Comparison of ENCODE assay signal across 8 mouse cellular contexts in genomic region chr11:97415712-97416636, GRCm38 (mm10). TPM values are rescaled to one million over a fixed set of nuclear protein-coding genes. Genes with fewer than 3 reads are reported as not detected.
A peak's percentile ranks its signal among the peaks of the same experiment; 100 is the strongest.
DNase-seq lines count a peak whose midpoint lies in the region; ATAC-seq and TF ChIP-seq lines count a peak whose summit lies in the region.

No protein-coding gene starts in this region.

- TF ChIP-seq CTCF in cerebellum, adult 2 months (IDR thresholded peaks at IDR 0.05; ENCODE audit: borderline replicate concordance, insufficient read depth, low read depth, low read length) = no peak

- TF ChIP-seq POLR2A in cerebellum, adult 2 months (IDR thresholded peaks at IDR 0.05; ENCODE audit: borderline replicate concordance, insufficient read depth, low read length) = no peak

- H3K4me2 ChIP-seq in forebrain, embryonic 13.5 days = peak overlapping the region; percentile 68
- peak overlapping the region; percentile 87 for H3K4me2 ChIP-seq in hindbrain, embryonic 11.5 days (replicated peaks; ENCODE audit: low read depth, low read length)
- H3K4me2 ChIP-seq in liver, embryonic 12.5 days = peak overlapping the region; percentile 97
- peak overlapping the region; percentile 82 for H3K4me2 ChIP-seq in neural tube, embryonic 12.5 days (replicated peaks)

- ATAC-seq in cerebellum, adult (ENCODE audit: insufficient number of reproducible peaks, low FRiP score, low TSS enrichment) = no peak
- ATAC-seq in forebrain, embryonic 13.5 days = peak; percentile 42
- ATAC-seq in hindbrain, embryonic 11.5 days (ENCODE audit: low FRiP score) = peak; percentile 63; the same call in 1 of the 2 replicates
- ATAC-seq in liver, embryonic 12.5 days = peak; percentile 59
- ATAC-seq in neural tube, embryonic 12.5 days (ENCODE audit: low FRiP score, low read depth) = peak; percentile 43

- no peaks in the 10 kb centered on the region for H3K27me3 ChIP-seq in cerebellum, adult 2 months (ENCODE audit: control insufficient read depth, insufficient read depth, low read length)
- H3K27me3 ChIP-seq in forebrain, embryonic 13.5 days = peaks cover 16% of the 10 kb centered on the region
- H3K27me3 ChIP-seq in hindbrain, embryonic 11.5 days (ENCODE audit: control insufficient read depth, insufficient read depth, low read length) = peaks cover 4% of the 10 kb centered on the region; the same call in 1 of the 2 replicates
- H3K27me3 ChIP-seq in liver, embryonic 12.5 days (replicated peaks) = no peaks in the 10 kb centered on the region
- peaks cover 5% of the 10 kb centered on the region; the same call in 1 of the 2 replicates for H3K27me3 ChIP-seq in neural tube, embryonic 12.5 days (replicated peaks)

- 11% methylated on average over 49 of the region's 49 CpGs for WGBS in cerebellum, adult 2 months
- WGBS in forebrain, embryonic 13.5 days = 3% methylated on average over 49 of the region's 49 CpGs
- WGBS in hindbrain, embryonic 11.5 days = 3% methylated on average over 34 of the region's 49 CpGs
- 2% methylated on average over 48 of the region's 49 CpGs for WGBS in liver, embryonic 12.5 days (ENCODE audit: insufficient replicate concordance)
- WGBS in neural tube, embryonic 12.5 days = 2% methylated on average over 49 of the region's 49 CpGs

- H3K36me3 ChIP-seq in forebrain, embryonic 13.5 days (ENCODE audit: poor library complexity, severe bottlenecking) = no peaks in the 10 kb centered on the region
- no peaks in the 10 kb centered on the region for H3K36me3 ChIP-seq in hindbrain, embryonic 11.5 days (ENCODE audit: control insufficient read depth, insufficient read depth, low read length)
- no peaks in the 10 kb centered on the region for H3K36me3 ChIP-seq in liver, embryonic 12.5 days
- no peaks in the 10 kb centered on the region for H3K36me3 ChIP-seq in neural tube, embryonic 12.5 days

- H3K4me3 ChIP-seq in cerebellum, adult 2 months (replicated peaks; ENCODE audit: insufficient read depth, low read depth, low read length) = peak overlapping the region; percentile 40
- peak overlapping the region; percentile 42 for H3K4me3 ChIP-seq in forebrain, embryonic 13.5 days
- peak overlapping the region; percentile 53 for H3K4me3 ChIP-seq in hindbrain, embryonic 11.5 days (ENCODE audit: low read depth, low read length)
- H3K4me3 ChIP-seq in liver, embryonic 12.5 days = peak overlapping the region; percentile 79
- H3K4me3 ChIP-seq in neural tube, embryonic 12.5 days = peak overlapping the region; percentile 47

- DNase-seq in cerebellum, adult 2 months = peak in 1 of 2 experiments; percentile 37
- DNase-seq in Muller cell, postnatal 12 days (ENCODE audit: inconsistent ontology term) = peak; percentile 82
- DNase-seq in hindbrain, embryonic 11.5 days (ENCODE audit: low spot score) = peak; percentile 48
- no peak for DNase-seq in right cerebral cortex, adult 18-20 months

- H3K27ac ChIP-seq in cerebellum, adult 2 months (ENCODE audit: insufficient read depth, low read length) = peak overlapping the region; percentile 79
- no peak overlapping the region for H3K27ac ChIP-seq in forebrain, embryonic 13.5 days
- H3K27ac ChIP-seq in hindbrain, embryonic 11.5 days (ENCODE audit: low read depth, low read length) = peak overlapping the region; percentile 45; the same call in 1 of the 2 replicates
- peak overlapping the region; percentile 82 for H3K27ac ChIP-seq in liver, embryonic 12.5 days
- no peak overlapping the region for H3K27ac ChIP-seq in neural tube, embryonic 12.5 days

- peaks cover 13% of the 10 kb centered on the region; the same call in 1 of the 2 replicates for H3K4me1 ChIP-seq in cerebellum, adult 2 months (ENCODE audit: control insufficient read depth, insufficient read depth, low read length)
- H3K4me1 ChIP-seq in forebrain, embryonic 13.5 days = peaks cover 20% of the 10 kb centered on the region
- H3K4me1 ChIP-seq in hindbrain, embryonic 11.5 days (replicated peaks; ENCODE audit: control insufficient read depth, insufficient read depth, low read length) = peaks cover 6% of the 10 kb centered on the region; the same call in 1 of the 2 replicates
- peaks cover 58% of the 10 kb centered on the region for H3K4me1 ChIP-seq in liver, embryonic 12.5 days
- H3K4me1 ChIP-seq in neural tube, embryonic 12.5 days = peaks cover 17% of the 10 kb centered on the region

- H3K9ac ChIP-seq in forebrain, embryonic 13.5 days = peak overlapping the region; percentile 49
- H3K9ac ChIP-seq in hindbrain, embryonic 11.5 days (ENCODE audit: low read depth, low read length) = peak overlapping the region; percentile 65
- H3K9ac ChIP-seq in liver, embryonic 12.5 days = peak overlapping the region; percentile 87
- peak overlapping the region; percentile 60 for H3K9ac ChIP-seq in neural tube, embryonic 12.5 days

- H3K9me3 ChIP-seq in forebrain, embryonic 13.5 days (replicated peaks) = no peaks in the 10 kb centered on the region
- H3K9me3 ChIP-seq in hindbrain, embryonic 11.5 days (ENCODE audit: control insufficient read depth, low read length) = no peaks in the 10 kb centered on the region
- H3K9me3 ChIP-seq in liver, embryonic 12.5 days (replicated peaks) = no peaks in the 10 kb centered on the region
- H3K9me3 ChIP-seq in neural tube, embryonic 12.5 days = no peaks in the 10 kb centered on the region

RNA-seq across cellular contexts. Expression of gene Arhgap23, which starts 0.6 kb away (rescaled TPM):
- polyA plus RNA-seq in cerebellum, adult 2 months (2012; rRNA removed) = 68.9 and 77.2 TPM in 2 replicates
- polyA plus RNA-seq in forebrain, embryonic 13.5 days (2015; fragmentation: Nextera tagmentation; extraction: Ambion mirVana) = 3.6 and 4.4 TPM in 2 replicates
- polyA plus RNA-seq in hindbrain, embryonic 11.5 days (2014; fragmentation: Nextera tagmentation; extraction: Ambion mirVana) = 3.5 TPM in 2 replicates
- 17.3 and 19.7 TPM in 2 replicates for polyA plus RNA-seq in liver, embryonic 12.5 days (2016; fragmentation: Nextera tagmentation; extraction: Ambion mirVana)
- polyA plus RNA-seq in neural tube, embryonic 12.5 days (2016; fragmentation: Nextera tagmentation; extraction: Ambion mirVana) = 8.3 and 9.3 TPM in 2 replicates

RNA-seq across cellular contexts. Expression of gene Socs7, which starts 53.6 kb away (rescaled TPM):
- polyA plus RNA-seq in cerebellum, adult 2 months (2012; rRNA removed) = 54.3 and 61.2 TPM in 2 replicates
- polyA plus RNA-seq in forebrain, embryonic 13.5 days (2015; fragmentation: Nextera tagmentation; extraction: Ambion mirVana) = 7.7 and 8.6 TPM in 2 replicates
- 3.6 and 3.8 TPM in 2 replicates for polyA plus RNA-seq in hindbrain, embryonic 11.5 days (2014; fragmentation: Nextera tagmentation; extraction: Ambion mirVana)
- 1.9 and 2.1 TPM in 2 replicates for polyA plus RNA-seq in liver, embryonic 12.5 days (2016; fragmentation: Nextera tagmentation; extraction: Ambion mirVana)
- 7.9 and 9.0 TPM in 2 replicates for polyA plus RNA-seq in neural tube, embryonic 12.5 days (2016; fragmentation: Nextera tagmentation; extraction: Ambion mirVana)

Comparison
In these comparisons a context has a peak if more than half of its experiments do, and no peak if none do; other contexts are left out.
1. H3K27ac ChIP-seq: peak in cerebellum, adult 2 months (single experiment), hindbrain, embryonic 11.5 days (single experiment) and liver, embryonic 12.5 days (single experiment); none in forebrain, embryonic 13.5 days (single experiment) and neural tube, embryonic 12.5 days (single experiment).
2. Peak in every context shown above with its lines, with median percentiles within 50 percentile points of each other: H3K4me3 ChIP-seq, H3K4me2 ChIP-seq and H3K9ac ChIP-seq.